Mouse (Mus musculus) heart, embryonic 13.5 days (tissue): ENCODE measurements around the gene Rgs4. TPM values are rescaled to one million over a fixed set of nuclear protein-coding genes. Genes with fewer than 3 reads are reported as not detected.

Experiments
- polyA plus RNA-seq: library from polyadenylated mRNA; unstranded; fragments of >200 nt; fragmentation: Nextera tagmentation; extraction: Ambion mirVana; gene quantifications from 2 replicates; pipeline ENCODE4 v1.2.1, GENCODE M21; 2015

Gene Rgs4
- polyA plus RNA-seq, 1 experiment from 2014 or later, result 3.4 TPM

Other genes with a start within 250 kb of the Rgs4 start
- gene Nuf2, start 216.2 kb downstream of the Rgs4 start, polyA plus RNA-seq, result 41.5 and 43.6 TPM in 2 replicates
- 4.6 and 6.9 TPM in 2 replicates for gene Rgs5, start 92.1 kb downstream of the Rgs4 start, polyA plus RNA-seq
- gene Ccdc190, start 181.0 kb upstream of the Rgs4 start, polyA plus RNA-seq, result not detected in 2 replicates
- 21.0 and 23.1 TPM in 2 replicates for gene Hsd17b7, start 221.6 kb upstream of the Rgs4 start, polyA plus RNA-seq